ENCODE assay signal across 8 mouse cellular contexts in genomic region chr7:47081277-47081676, GRCm38 (mm10). TPM values are rescaled to one million over a fixed set of nuclear protein-coding genes. Genes with fewer than 3 reads are reported as not detected.
A peak's percentile ranks its signal among the peaks of the same experiment; 100 is the strongest.
DNase-seq lines count a peak whose midpoint lies in the region; ATAC-seq lines count a peak whose summit lies in the region.

No protein-coding gene starts in this region.

- no peaks in the 10 kb centered on the region for H3K36me3 ChIP-seq in forebrain, embryonic 10.5 days (replicated peaks)
- H3K36me3 ChIP-seq in forebrain, embryonic 12.5 days (replicated peaks), result no peaks in the 10 kb centered on the region
- peaks cover 46% of the 10 kb centered on the region; the same call in 1 of the 2 replicates for H3K36me3 ChIP-seq in midbrain, embryonic 15.5 days (replicated peaks)

- no peaks in the 10 kb centered on the region for H3K9me3 ChIP-seq in forebrain, embryonic 10.5 days
- no peaks in the 10 kb centered on the region for H3K9me3 ChIP-seq in forebrain, embryonic 12.5 days
- no peaks in the 10 kb centered on the region for H3K9me3 ChIP-seq in midbrain, embryonic 15.5 days

- DNase-seq in forebrain, embryonic 10.5 days (ENCODE audit: extremely low spot score, low spot score), result peak; percentile 46
- peak; percentile 58 to 65 for DNase-seq in cerebellum, adult 18-20 months
- peak; percentile 64 to 75 for DNase-seq in frontal cortex, postnatal 14 days (ENCODE audit: low spot score in 2 of 2)
- DNase-seq in left cerebral cortex, postnatal 10 days (ENCODE audit: extremely low spot score in 1 of 2, low spot score in 2 of 2), result peak; percentile 68 to 82
- peak; percentile 33 to 73 for DNase-seq in spleen, postnatal 10 days (ENCODE audit: low spot score in 2 of 2)

- H3K4me2 ChIP-seq in forebrain, embryonic 12.5 days, result no peak overlapping the region
- H3K4me2 ChIP-seq in midbrain, embryonic 15.5 days, result no peak overlapping the region

- H3K4me1 ChIP-seq in forebrain, embryonic 10.5 days, result no peaks in the 10 kb centered on the region
- H3K4me1 ChIP-seq in forebrain, embryonic 12.5 days, result no peaks in the 10 kb centered on the region
- H3K4me1 ChIP-seq in midbrain, embryonic 15.5 days, result no peaks in the 10 kb centered on the region

- no peak for ATAC-seq in forebrain, embryonic 12.5 days (ENCODE audit: low FRiP score)
- peak; percentile 68 for ATAC-seq in inflammation-experienced regulatory T-cells, adult 6 months
- peak; percentile 51 for ATAC-seq in midbrain, embryonic 15.5 days (replicated peaks)

- H3K27me3 ChIP-seq in forebrain, embryonic 10.5 days (ENCODE audit: poor library complexity, severe bottlenecking), result no peaks in the 10 kb centered on the region
- H3K27me3 ChIP-seq in forebrain, embryonic 12.5 days, result no peaks in the 10 kb centered on the region
- no peaks in the 10 kb centered on the region for H3K27me3 ChIP-seq in midbrain, embryonic 15.5 days (replicated peaks)

- WGBS in forebrain, embryonic 10.5 days, result 59% methylated on average over 6 of the region's 6 CpGs
- WGBS in forebrain, embryonic 12.5 days, result 52% methylated on average over 6 of the region's 6 CpGs
- 51% methylated on average over 6 of the region's 6 CpGs for WGBS in midbrain, embryonic 15.5 days

- no peak overlapping the region for H3K4me3 ChIP-seq in forebrain, embryonic 10.5 days
- no peak overlapping the region for H3K4me3 ChIP-seq in forebrain, embryonic 12.5 days (replicated peaks)
- no peak overlapping the region for H3K4me3 ChIP-seq in midbrain, embryonic 15.5 days

- no peak overlapping the region for H3K9ac ChIP-seq in forebrain, embryonic 12.5 days
- H3K9ac ChIP-seq in midbrain, embryonic 15.5 days, result no peak overlapping the region

- H3K27ac ChIP-seq in forebrain, embryonic 10.5 days, result no peak overlapping the region
- H3K27ac ChIP-seq in forebrain, embryonic 12.5 days, result no peak overlapping the region
- H3K27ac ChIP-seq in midbrain, embryonic 15.5 days, result no peak overlapping the region

- intact Hi-C loops in left cerebral cortex, postnatal 10 days (cut with DNase I), result loop anchor here (2.0 to 5.0 kb wide), 2 partner anchors 58 to 119 kb away; no protein-coding TSS in a partner anchor

RNA-seq across cellular contexts. Expression of gene Tmem86a, which starts 30.9 kb away (rescaled TPM):
- polyA plus RNA-seq in forebrain, embryonic 10.5 days (2016; fragmentation: Nextera tagmentation; extraction: Ambion mirVana), result 9.8 and 10.5 TPM in 2 replicates
- 13.9 and 15.2 TPM in 2 replicates for polyA plus RNA-seq in forebrain, embryonic 12.5 days (2016; fragmentation: Nextera tagmentation; extraction: Ambion mirVana)
- 1 to 10 TPM; 1.5 to 6.6 (median 3.8) TPM for polyA plus RNA-seq in inflammation-experienced regulatory T-cells, adult 6 months (2017; shearing (Covaris generic))
- total RNA-seq in left cerebral cortex, postnatal 10 days (2021), result 10 to 100 TPM; 14.4 to 16.8 TPM
- 28.3 and 29.3 TPM in 2 replicates for polyA plus RNA-seq in midbrain, embryonic 15.5 days (2015; fragmentation: Nextera tagmentation; extraction: Ambion mirVana)

RNA-seq across cellular contexts. Expression of gene Ptpn5, which starts 52.2 kb away (rescaled TPM):
- polyA plus RNA-seq in forebrain, embryonic 10.5 days (2016; fragmentation: Nextera tagmentation; extraction: Ambion mirVana), result 2.9 and 4.1 TPM in 2 replicates
- 30.6 and 34.5 TPM in 2 replicates for polyA plus RNA-seq in forebrain, embryonic 12.5 days (2016; fragmentation: Nextera tagmentation; extraction: Ambion mirVana)
- 10 to 100 TPM in 2 of 3 experiments, 1 to 10 TPM in 1; 8.8 to 16.0 (median 11.1) TPM for polyA plus RNA-seq in inflammation-experienced regulatory T-cells, adult 6 months (2017; shearing (Covaris generic))
- 100 to 1,000 TPM; 118 TPM for total RNA-seq in left cerebral cortex, postnatal 10 days (2021)
- 178 and 184 TPM in 2 replicates for polyA plus RNA-seq in midbrain, embryonic 15.5 days (2015; fragmentation: Nextera tagmentation; extraction: Ambion mirVana)
